In the genomic region with DNA sequence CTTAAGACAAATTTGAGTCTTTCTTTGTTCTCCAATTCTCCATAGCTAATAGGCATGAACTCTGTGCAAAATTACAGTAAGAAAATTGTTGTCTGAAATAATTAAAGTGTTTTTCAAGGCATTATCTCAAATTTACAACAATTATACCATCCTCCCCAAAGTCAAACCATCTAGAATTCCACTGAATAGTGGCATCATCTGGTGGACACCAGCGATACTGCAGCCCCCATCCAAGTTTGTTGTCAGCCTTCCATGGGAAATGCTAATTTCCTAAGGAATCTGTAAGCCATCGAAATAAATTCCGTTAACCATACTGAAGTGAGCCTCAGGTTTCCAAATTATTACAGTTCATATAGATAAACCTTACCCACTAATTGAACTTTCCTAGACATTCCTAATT, we compare ENCODE assay signal across 10 mouse cellular contexts.
A peak's percentile ranks its signal among the peaks of the same experiment; 100 is the strongest.
DNase-seq lines count a peak whose midpoint lies in the region; ATAC-seq and TF ChIP-seq lines count a peak whose summit lies in the region.
"Had no signal": no experiment of that assay in that cellular context is flagged by ENCODE, and none has a peak within 500 bp of the region (broad histone marks: within the 10 kb centered on the region; RNA-seq: fewer than 3 reads in every experiment).

No protein-coding gene starts in this region.

- TF ChIP-seq CTCF in hindbrain, postnatal 0 days (IDR thresholded peaks at IDR 0.05; ENCODE audit: low read depth) = peak; percentile 97

- H3K9ac ChIP-seq in neural tube, embryonic 11.5 days (ENCODE audit: low read length) = no peak overlapping the region
- H3K9ac ChIP-seq in neural tube, embryonic 15.5 days (replicated peaks) = no peak overlapping the region
- no peak overlapping the region for H3K9ac ChIP-seq in hindbrain, postnatal 0 days (replicated peaks; ENCODE audit: low read length)
- H3K9ac ChIP-seq: hindbrain, embryonic 15.5 days; liver, embryonic 13.5 days had no signal

- DNase-seq in heart, postnatal 4 days = peak; percentile 34
- no peak for DNase-seq in heart, adult 8-10 months (ENCODE audit: low spot score)
- DNase-seq in neural tube, embryonic 11.5 days (ENCODE audit: low spot score) = peak; percentile 34
- peak; percentile 79 for DNase-seq in hindbrain, postnatal 0 days (ENCODE audit: low spot score)
- DNase-seq in right cerebral cortex, postnatal 4 days = peak; percentile 53
- DNase-seq in natural killer cell, adult 2 months (ENCODE audit: low spot score in 2 of 2) = no peak
- DNase-seq in heart, adult 11 months = no peak
- DNase-seq: liver, embryonic 13.5 days had no signal

- H3K9me3 ChIP-seq in neural tube, embryonic 11.5 days (ENCODE audit: control insufficient read depth, low read length) = no peaks in the 10 kb centered on the region
- H3K9me3 ChIP-seq in neural tube, embryonic 15.5 days (replicated peaks) = no peaks in the 10 kb centered on the region
- no peaks in the 10 kb centered on the region for H3K9me3 ChIP-seq in hindbrain, postnatal 0 days (ENCODE audit: low read length)
- H3K9me3 ChIP-seq: hindbrain, embryonic 15.5 days; liver, embryonic 13.5 days had no signal

- WGBS in neural tube, embryonic 11.5 days = 41% methylated on average over 3 of the region's 3 CpGs
- WGBS in neural tube, embryonic 15.5 days = 50% methylated on average over 3 of the region's 3 CpGs
- 35% methylated on average over 3 of the region's 3 CpGs for WGBS in hindbrain, postnatal 0 days

- no peak overlapping the region for H3K4me3 ChIP-seq in neural tube, embryonic 11.5 days (ENCODE audit: low read depth, low read length)
- no peak overlapping the region for H3K4me3 ChIP-seq in neural tube, embryonic 15.5 days (replicated peaks)
- no peak overlapping the region for H3K4me3 ChIP-seq in hindbrain, postnatal 0 days (ENCODE audit: low read length)
- H3K4me3 ChIP-seq: hindbrain, embryonic 15.5 days; liver, embryonic 13.5 days had no signal

- no peaks in the 10 kb centered on the region for H3K27me3 ChIP-seq in neural tube, embryonic 11.5 days (ENCODE audit: control insufficient read depth, insufficient read depth, low read length)
- no peaks in the 10 kb centered on the region for H3K27me3 ChIP-seq in neural tube, embryonic 15.5 days (replicated peaks)
- no peaks in the 10 kb centered on the region for H3K27me3 ChIP-seq in hindbrain, postnatal 0 days (ENCODE audit: insufficient read depth, low read length)
- H3K27me3 ChIP-seq: hindbrain, embryonic 15.5 days; liver, embryonic 13.5 days had no signal

- no peak overlapping the region for H3K27ac ChIP-seq in neural tube, embryonic 11.5 days (ENCODE audit: low read depth, low read length)
- H3K27ac ChIP-seq in neural tube, embryonic 15.5 days (replicated peaks) = no peak overlapping the region
- no peak overlapping the region for H3K27ac ChIP-seq in hindbrain, postnatal 0 days
- H3K27ac ChIP-seq: hindbrain, embryonic 15.5 days; liver, embryonic 13.5 days had no signal

- no peak overlapping the region for H3K4me2 ChIP-seq in neural tube, embryonic 11.5 days (ENCODE audit: low read depth)
- no peak overlapping the region for H3K4me2 ChIP-seq in neural tube, embryonic 15.5 days
- no peak overlapping the region for H3K4me2 ChIP-seq in hindbrain, postnatal 0 days (ENCODE audit: low read depth, low read length)
- H3K4me2 ChIP-seq: hindbrain, embryonic 15.5 days; liver, embryonic 13.5 days had no signal

- no peaks in the 10 kb centered on the region for H3K36me3 ChIP-seq in neural tube, embryonic 11.5 days (ENCODE audit: control insufficient read depth, insufficient read depth, low read length)
- H3K36me3 ChIP-seq in neural tube, embryonic 15.5 days = no peaks in the 10 kb centered on the region
- no peaks in the 10 kb centered on the region for H3K36me3 ChIP-seq in hindbrain, postnatal 0 days (ENCODE audit: insufficient read depth, low read length)
- H3K36me3 ChIP-seq: hindbrain, embryonic 15.5 days; liver, embryonic 13.5 days had no signal

- ATAC-seq in neural tube, embryonic 11.5 days (ENCODE audit: insufficient read depth, low FRiP score, low TSS enrichment) = no peak
- ATAC-seq in neural tube, embryonic 15.5 days (ENCODE audit: low FRiP score) = no peak
- no peak for ATAC-seq in hindbrain, postnatal 0 days

- peaks cover 6% of the 10 kb centered on the region for H3K4me1 ChIP-seq in neural tube, embryonic 11.5 days (ENCODE audit: control insufficient read depth, insufficient read depth, low read length)
- peaks cover 20% of the 10 kb centered on the region for H3K4me1 ChIP-seq in neural tube, embryonic 15.5 days
- peaks cover 18% of the 10 kb centered on the region for H3K4me1 ChIP-seq in hindbrain, postnatal 0 days (ENCODE audit: insufficient read depth, low read length)
- H3K4me1 ChIP-seq: liver, embryonic 13.5 days had no signal

Comparison
In these comparisons a context has a peak if more than half of its experiments do, and no peak if none do; other contexts are left out.
1. DNase-seq: peak in heart, postnatal 4 days (single experiment), neural tube, embryonic 11.5 days (single experiment), hindbrain, postnatal 0 days (single experiment) and right cerebral cortex, postnatal 4 days (single experiment); none in heart, adult 8-10 months (single experiment), natural killer cell, adult 2 months (0 of 2) and heart, adult 11 months (single experiment).